In the genomic region with DNA sequence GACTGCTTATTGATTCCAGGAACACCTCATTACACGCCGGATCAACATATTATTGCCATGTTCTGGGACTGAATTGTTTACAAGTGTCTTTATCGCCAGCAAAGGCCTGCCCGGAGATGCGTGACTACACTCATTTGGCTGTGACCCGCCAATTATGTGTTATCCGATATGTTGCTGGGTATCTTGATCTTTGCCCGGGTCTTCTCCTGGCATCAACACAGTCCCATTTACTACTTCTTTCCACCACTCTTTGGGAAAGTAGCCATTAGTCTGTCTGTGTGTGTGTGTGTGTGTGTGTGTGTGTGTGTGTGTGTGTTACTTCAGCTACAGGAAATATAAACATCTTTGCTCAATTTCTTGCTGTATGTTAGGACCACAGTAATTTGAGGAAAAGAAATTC, we compare ENCODE assay signal across 17 mouse cellular contexts. TPM values are rescaled to one million over a fixed set of nuclear protein-coding genes. Genes with fewer than 3 reads are reported as not detected.
DNase-seq lines count a peak whose midpoint lies in the region; ATAC-seq lines count a peak whose summit lies in the region.
"Had no signal": no experiment of that assay in that cellular context is flagged by ENCODE, and none has a peak within 500 bp of the region (broad histone marks: within the 10 kb centered on the region; RNA-seq: fewer than 3 reads in every experiment).

No protein-coding gene starts in this region.

- H3K9ac ChIP-seq in heart, embryonic 14.5 days (ENCODE audit: low read length) = no peak overlapping the region
- no peak overlapping the region for H3K9ac ChIP-seq in hindbrain, embryonic 14.5 days
- H3K9ac ChIP-seq in neural tube, embryonic 15.5 days (replicated peaks) = no peak overlapping the region
- H3K9ac ChIP-seq: embryonic facial prominence, embryonic 15.5 days; liver, embryonic 12.5 days; stomach, embryonic 15.5 days had no signal

- H3K27me3 ChIP-seq in heart, embryonic 14.5 days (ENCODE audit: control insufficient read depth, insufficient read depth, low read length) = peaks cover 27% of the 10 kb centered on the region
- peaks cover 42% of the 10 kb centered on the region for H3K27me3 ChIP-seq in hindbrain, embryonic 14.5 days (ENCODE audit: control insufficient read depth, insufficient read depth, low read length)
- peaks cover 17% of the 10 kb centered on the region; the same call in 1 of the 2 replicates for H3K27me3 ChIP-seq in neural tube, embryonic 15.5 days (replicated peaks)

- no peaks in the 10 kb centered on the region for H3K9me3 ChIP-seq in heart, embryonic 14.5 days (ENCODE audit: control insufficient read depth, low read length)
- no peaks in the 10 kb centered on the region for H3K9me3 ChIP-seq in hindbrain, embryonic 14.5 days (ENCODE audit: control insufficient read depth, low read length)
- H3K9me3 ChIP-seq in neural tube, embryonic 15.5 days (replicated peaks) = no peaks in the 10 kb centered on the region
- H3K9me3 ChIP-seq: embryonic facial prominence, embryonic 15.5 days; liver, embryonic 12.5 days; stomach, embryonic 15.5 days had no signal

- H3K36me3 ChIP-seq in heart, embryonic 14.5 days (ENCODE audit: control insufficient read depth, insufficient read depth, low read length) = no peaks in the 10 kb centered on the region
- H3K36me3 ChIP-seq in hindbrain, embryonic 14.5 days (replicated peaks; ENCODE audit: control insufficient read depth, insufficient read depth) = no peaks in the 10 kb centered on the region
- no peaks in the 10 kb centered on the region for H3K36me3 ChIP-seq in neural tube, embryonic 15.5 days
- H3K36me3 ChIP-seq: embryonic facial prominence, embryonic 15.5 days; liver, embryonic 12.5 days; stomach, embryonic 15.5 days had no signal

- H3K27ac ChIP-seq in heart, embryonic 14.5 days (replicated peaks in 1 of 2; ENCODE audit: control insufficient read depth in 1 of 2, insufficient read depth in 1 of 2, low read depth in 2 of 2, low read length in 2 of 2) = no peak overlapping the region
- H3K27ac ChIP-seq in hindbrain, embryonic 14.5 days = no peak overlapping the region
- H3K27ac ChIP-seq in neural tube, embryonic 15.5 days (replicated peaks) = no peak overlapping the region; the same call in 1 of the 2 replicates
- H3K27ac ChIP-seq: embryonic facial prominence, embryonic 15.5 days; kidney, postnatal 0 days; liver, embryonic 12.5 days; stomach, embryonic 15.5 days had no signal

- peaks cover 4 to 11% of the 10 kb centered on the region in 2 experiments; a peak in 2 of 4 replicates for H3K4me1 ChIP-seq in heart, embryonic 14.5 days (ENCODE audit: control insufficient read depth in 2 of 2, insufficient read depth in 2 of 2, low read length in 2 of 2)
- no peaks in the 10 kb centered on the region for H3K4me1 ChIP-seq in hindbrain, embryonic 14.5 days (replicated peaks; ENCODE audit: control insufficient read depth, insufficient read depth, low read length)
- peaks cover 10% of the 10 kb centered on the region for H3K4me1 ChIP-seq in neural tube, embryonic 15.5 days
- H3K4me1 ChIP-seq: embryonic facial prominence, embryonic 15.5 days; liver, embryonic 12.5 days; stomach, embryonic 15.5 days had no signal

- ATAC-seq in heart, embryonic 14.5 days (ENCODE audit: insufficient number of reproducible peaks, insufficient read depth, low FRiP score, low read depth) = no peak
- no peak for ATAC-seq in hindbrain, embryonic 14.5 days (ENCODE audit: low FRiP score)
- ATAC-seq in neural tube, embryonic 15.5 days (ENCODE audit: low FRiP score) = no peak
- ATAC-seq: intestine, embryonic 16.5 days; liver, embryonic 12.5 days; lung, postnatal 0 days had no signal

- no peak overlapping the region for H3K4me3 ChIP-seq in heart, embryonic 14.5 days (ENCODE audit: control insufficient read depth in 1 of 2, insufficient read depth in 1 of 2, low read depth in 1 of 2, low read length in 2 of 2)
- no peak overlapping the region for H3K4me3 ChIP-seq in hindbrain, embryonic 14.5 days (replicated peaks; ENCODE audit: low read length)
- H3K4me3 ChIP-seq in neural tube, embryonic 15.5 days (replicated peaks) = no peak overlapping the region
- H3K4me3 ChIP-seq: embryonic facial prominence, embryonic 15.5 days; liver, embryonic 12.5 days; myocyte; stomach, embryonic 15.5 days had no signal

- WGBS in heart, embryonic 14.5 days = 70% methylated on average over 8 of the region's 8 CpGs
- 18% methylated on average over 8 of the region's 8 CpGs for WGBS in hindbrain, embryonic 14.5 days
- WGBS in neural tube, embryonic 15.5 days = 24% methylated on average over 8 of the region's 8 CpGs

- DNase-seq in heart, adult 8-10 months (ENCODE audit: low spot score) = no peak
- peak; percentile 25 for DNase-seq in retina, postnatal 1 day
- DNase-seq in retina, embryonic 14.5 days (ENCODE audit: low spot score) = no peak
- no peak for DNase-seq in hindbrain, embryonic 14.5 days (ENCODE audit: low spot score)
- DNase-seq in right cerebral cortex, adult 18-20 months = no peak
- DNase-seq in left cerebral cortex, adult 8-10 months (ENCODE audit: low spot score in 2 of 2) = no peak
- DNase-seq: cerebellum, adult 11 months; gastrocnemius, postnatal 14 days had no signal

- peak overlapping the region; percentile 34 for H3K4me2 ChIP-seq in heart, embryonic 14.5 days (ENCODE audit: low read length)
- peak overlapping the region; percentile 4; the same call in 1 of the 2 replicates for H3K4me2 ChIP-seq in hindbrain, embryonic 14.5 days (replicated peaks)
- H3K4me2 ChIP-seq in neural tube, embryonic 15.5 days = peak overlapping the region; percentile 3; the same call in 1 of the 2 replicates
- H3K4me2 ChIP-seq: embryonic facial prominence, embryonic 15.5 days; liver, embryonic 12.5 days; stomach, embryonic 15.5 days had no signal

RNA-seq across cellular contexts. Expression of a gene that starts 31.6 kb away (rescaled TPM):
- 28.3 and 28.4 TPM in 2 replicates for polyA plus RNA-seq in heart, embryonic 14.5 days (2014; fragmentation: Nextera tagmentation; extraction: Ambion mirVana)
- total RNA-seq in heart, adult 8-10 months (2022) = 100 to 1,000 TPM; 111 to 137 (median 121) TPM
- 27.2 and 27.4 TPM in 2 replicates for polyA plus RNA-seq in hindbrain, embryonic 14.5 days (2014; fragmentation: Nextera tagmentation; extraction: Ambion mirVana)
- 25.3 and 28.2 TPM in 2 replicates for polyA plus RNA-seq in neural tube, embryonic 15.5 days (2015; fragmentation: Nextera tagmentation; extraction: Ambion mirVana)
- 10 to 100 TPM; 24.2 to 26.9 (median 25.5) TPM for total RNA-seq in left cerebral cortex, adult 8-10 months (2022)
